Mouse (Mus musculus): ENCODE measurements around the gene Prdm12. TPM values are rescaled to one million over a fixed set of nuclear protein-coding genes. Genes with fewer than 3 reads are reported as not detected.
"Not testable (repeated sequence)": the region's sequence is repeated elsewhere in the genome, so short reads cannot be mapped to it uniquely, and the experiment has no call there.

The Prdm12 gene
- polyA plus RNA-seq, 1 experiment = not detected

DNA sequence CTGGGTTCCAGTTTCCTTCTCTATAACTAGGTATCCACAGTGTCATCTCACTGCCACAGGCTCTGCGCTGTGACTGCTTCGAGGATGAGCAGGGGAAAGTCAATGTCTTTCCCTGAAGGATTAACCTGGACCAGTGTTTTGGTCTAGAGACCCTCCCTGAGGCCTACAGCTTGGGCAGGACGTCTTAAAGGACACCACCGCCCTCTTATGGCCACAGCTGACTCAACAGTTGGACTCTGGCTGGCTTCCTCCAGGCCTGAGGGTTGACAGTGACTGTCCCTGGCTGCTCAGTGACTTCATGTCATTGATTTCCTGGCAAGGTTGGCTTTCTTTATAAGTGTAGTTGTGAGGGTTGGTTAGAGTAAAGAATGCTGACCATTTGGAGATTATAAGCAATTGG is 27.5 kb downstream of the Prdm12 start:
- WGBS = 32% methylated on average over 4 of the region's 4 CpGs
- DNase-seq = no peak
- Histone ChIP-seq H3K4me1 (ENCODE audit: control insufficient read depth, insufficient read depth, low read length) (no peaks in the 10 kb centered on the region; the same call in 1 of the 2 replicates), H3K4me3 (replicated peaks; ENCODE audit: extremely low read depth, low read depth, low read length) (no peak overlapping the region)
- no peak for TF ChIP-seq POLR2A (IDR thresholded peaks at IDR 0.05; ENCODE audit: borderline replicate concordance, extremely low read depth, low read depth, low read length)
- TF ChIP-seq CTCF (IDR thresholded peaks at IDR 0.05; ENCODE audit: insufficient read depth, low read length) = peak; percentile 32; the same call in 1 of the 2 replicates

DNA sequence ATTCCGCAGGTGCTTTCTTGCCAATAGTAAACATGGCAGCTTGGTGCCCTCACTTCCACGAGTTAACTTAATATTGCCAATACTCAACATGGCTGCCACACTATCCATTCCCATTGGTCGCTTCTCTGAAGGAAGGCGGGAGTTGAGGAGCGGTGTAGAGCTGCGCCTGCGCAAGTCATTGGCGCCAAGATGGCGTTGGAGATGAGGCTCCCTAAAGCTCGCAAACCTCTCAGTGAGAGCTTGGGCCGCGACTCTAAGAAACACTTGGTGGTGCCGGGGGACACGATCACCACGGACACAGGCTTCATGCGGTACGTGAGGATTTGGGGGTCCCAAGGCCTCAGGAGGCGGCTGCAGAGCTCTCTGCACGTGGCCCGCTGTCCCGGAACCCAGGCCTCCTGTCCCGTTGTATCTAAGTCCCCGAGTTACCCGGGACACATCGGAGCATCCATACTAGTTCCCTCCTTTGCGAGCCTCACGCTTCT is 30.8 kb downstream of the Prdm12 start, which contains the start of gene Exosc2:
Exosc2 (plus strand) TSS at position 165 of the 485 bp plus-strand sequence.
- WGBS = 1% methylated on average over 27 of the region's 27 CpGs
- no peaks in the 10 kb centered on the region; the same call in 1 of the 2 replicates for H3K4me1 ChIP-seq (ENCODE audit: control insufficient read depth, insufficient read depth, low read length)
- DNase-seq = peak; percentile 84
- H3K4me3 ChIP-seq (replicated peaks; ENCODE audit: extremely low read depth, low read depth, low read length) = peak within 1 kb of the TSS; percentile 94
- peak; percentile 97; the same call in 1 of the 2 replicates for TF ChIP-seq POLR2A (IDR thresholded peaks at IDR 0.05; ENCODE audit: borderline replicate concordance, extremely low read depth, low read depth, low read length)
- TF ChIP-seq CTCF (IDR thresholded peaks at IDR 0.05; ENCODE audit: insufficient read depth, low read length) = no peak

DNA sequence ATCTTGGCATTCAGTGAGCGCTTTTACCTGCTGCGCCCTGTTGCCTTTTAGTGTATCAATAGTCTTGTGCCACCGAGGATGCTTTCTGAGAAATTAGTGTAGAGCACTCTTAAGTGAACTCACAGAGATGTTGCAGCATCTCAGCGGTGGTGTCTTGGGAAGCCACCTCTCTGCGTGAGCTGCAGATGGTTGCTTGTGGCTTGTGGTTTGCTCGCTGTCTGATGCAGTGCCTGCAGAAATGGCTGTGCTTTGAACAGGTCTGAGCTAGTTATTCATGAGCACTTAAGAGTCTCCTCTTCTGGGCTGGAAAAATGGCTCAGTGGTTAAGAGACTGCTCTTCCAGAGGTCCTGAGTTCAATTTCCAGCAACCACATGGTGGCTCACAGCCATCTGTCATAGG is 38.8 kb downstream of the Prdm12 start:
- H3K4me3 ChIP-seq (replicated peaks; ENCODE audit: extremely low read depth, low read depth, low read length) = no peak overlapping the region
- 86% methylated on average over 6 of the region's 6 CpGs for WGBS
- no peaks in the 10 kb centered on the region for H3K4me1 ChIP-seq (ENCODE audit: control insufficient read depth, insufficient read depth, low read length)
- no peak for DNase-seq
- TF ChIP-seq CTCF (IDR thresholded peaks at IDR 0.05; ENCODE audit: insufficient read depth, low read length) (no peak), POLR2A (IDR thresholded peaks at IDR 0.05; ENCODE audit: borderline replicate concordance, extremely low read depth, low read depth, low read length) (no peak)

DNA sequence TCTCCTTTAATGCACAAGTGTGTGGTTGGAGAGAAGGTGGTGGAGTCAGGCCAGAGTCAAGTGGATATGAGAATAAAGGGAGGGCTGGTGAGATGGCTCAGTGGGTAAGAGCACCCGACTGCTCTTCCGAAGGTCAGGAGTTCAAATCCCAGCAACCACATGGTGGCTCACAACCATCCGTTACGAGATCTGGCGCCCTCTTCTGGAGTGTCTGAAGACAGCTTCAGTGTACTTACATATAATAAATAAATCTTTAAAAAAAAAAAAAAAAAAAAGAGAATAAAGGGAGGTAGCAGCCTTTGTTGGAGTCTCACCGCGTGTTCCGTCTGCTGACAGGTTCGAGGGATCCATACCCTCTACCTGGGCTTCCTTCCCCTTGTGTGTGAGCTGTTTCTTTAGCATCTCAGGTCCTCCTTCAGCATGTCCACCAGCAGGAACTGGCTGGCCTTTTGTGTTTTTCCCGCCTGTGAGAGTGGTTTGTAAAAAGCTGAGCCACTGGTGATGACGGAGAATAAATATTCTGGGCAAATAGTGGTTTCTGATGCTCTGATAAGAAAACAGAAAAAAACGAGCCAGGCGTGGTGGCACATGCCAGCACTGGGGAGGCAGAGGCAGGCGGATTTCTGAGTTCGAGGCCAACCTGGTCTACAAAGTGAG is 41.3 kb downstream of the Prdm12 start:
- DNase-seq; H3K4me3 ChIP-seq (replicated peaks; ENCODE audit: extremely low read depth, low read depth, low read length); H3K4me1 ChIP-seq (ENCODE audit: control insufficient read depth, insufficient read depth, low read length): not testable (repeated sequence)
- 84% methylated on average over 15 of the region's 15 CpGs for WGBS

DNA sequence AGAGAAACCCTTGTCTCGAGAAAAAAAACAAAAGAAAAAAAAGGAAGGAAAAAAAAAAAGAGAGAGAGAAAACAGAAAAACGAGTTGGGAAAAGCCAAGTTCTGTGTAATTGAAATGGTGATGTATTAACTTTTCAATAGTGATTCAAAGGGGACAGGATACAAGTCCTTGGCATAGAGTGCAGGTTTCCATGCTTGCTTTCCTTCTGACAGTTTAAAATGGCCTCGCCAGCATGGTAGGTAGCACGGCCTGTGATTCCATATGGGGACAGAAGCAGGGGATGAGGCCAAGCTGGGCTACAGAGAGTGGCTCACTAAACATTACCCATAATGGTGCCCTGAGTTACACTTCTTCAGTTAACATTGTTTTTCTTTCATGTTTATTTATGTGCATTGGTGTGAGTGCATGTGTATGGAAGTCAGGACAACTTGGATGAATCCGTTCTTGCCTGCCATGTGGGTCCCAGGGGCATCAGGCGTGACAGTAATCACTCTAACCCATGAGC is 41.9 kb downstream of the Prdm12 start:
- Histone ChIP-seq H3K4me1 (ENCODE audit: control insufficient read depth, insufficient read depth, low read length) (no peaks in the 10 kb centered on the region), H3K4me3 (replicated peaks; ENCODE audit: extremely low read depth, low read depth, low read length) (no peak overlapping the region)
- no peak for TF ChIP-seq CTCF (IDR thresholded peaks at IDR 0.05; ENCODE audit: insufficient read depth, low read length)
- TF ChIP-seq POLR2A (IDR thresholded peaks at IDR 0.05; ENCODE audit: borderline replicate concordance, extremely low read depth, low read depth, low read length) = no peak
- DNase-seq = no peak
- 86% methylated on average over 6 of the region's 6 CpGs for WGBS

DNA sequence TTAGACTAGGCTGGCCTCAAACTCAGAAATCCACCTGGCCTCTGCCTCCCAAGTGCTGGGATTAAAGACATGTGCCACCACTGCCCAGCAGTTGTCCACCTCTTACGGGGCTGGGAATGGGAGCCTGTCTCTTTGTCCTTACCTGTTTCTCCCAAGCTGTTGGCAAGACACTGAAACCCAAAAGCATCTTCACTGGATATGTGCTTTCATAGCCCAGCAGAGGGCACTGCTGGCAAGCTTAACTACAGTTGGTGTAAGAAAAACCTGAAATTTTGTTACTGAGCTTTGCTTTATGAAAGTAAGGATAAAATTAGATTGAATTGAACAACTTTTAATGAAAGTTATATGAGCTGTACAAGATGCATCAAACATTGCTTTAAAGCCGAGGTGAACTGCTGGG is 43.8 kb downstream of the Prdm12 start:
- WGBS = 33% methylated on average over 2 of the region's 2 CpGs
- DNase-seq = peak; percentile 54
- Histone ChIP-seq H3K4me3 (replicated peaks; ENCODE audit: extremely low read depth, low read depth, low read length) (no peak overlapping the region), H3K4me1 (ENCODE audit: control insufficient read depth, insufficient read depth, low read length) (no peaks in the 10 kb centered on the region)
- TF ChIP-seq CTCF (IDR thresholded peaks at IDR 0.05; ENCODE audit: insufficient read depth, low read length) = peak; percentile 46; the same call in 1 of the 2 replicates
- TF ChIP-seq POLR2A (IDR thresholded peaks at IDR 0.05; ENCODE audit: borderline replicate concordance, extremely low read depth, low read depth, low read length) = no peak

DNA sequence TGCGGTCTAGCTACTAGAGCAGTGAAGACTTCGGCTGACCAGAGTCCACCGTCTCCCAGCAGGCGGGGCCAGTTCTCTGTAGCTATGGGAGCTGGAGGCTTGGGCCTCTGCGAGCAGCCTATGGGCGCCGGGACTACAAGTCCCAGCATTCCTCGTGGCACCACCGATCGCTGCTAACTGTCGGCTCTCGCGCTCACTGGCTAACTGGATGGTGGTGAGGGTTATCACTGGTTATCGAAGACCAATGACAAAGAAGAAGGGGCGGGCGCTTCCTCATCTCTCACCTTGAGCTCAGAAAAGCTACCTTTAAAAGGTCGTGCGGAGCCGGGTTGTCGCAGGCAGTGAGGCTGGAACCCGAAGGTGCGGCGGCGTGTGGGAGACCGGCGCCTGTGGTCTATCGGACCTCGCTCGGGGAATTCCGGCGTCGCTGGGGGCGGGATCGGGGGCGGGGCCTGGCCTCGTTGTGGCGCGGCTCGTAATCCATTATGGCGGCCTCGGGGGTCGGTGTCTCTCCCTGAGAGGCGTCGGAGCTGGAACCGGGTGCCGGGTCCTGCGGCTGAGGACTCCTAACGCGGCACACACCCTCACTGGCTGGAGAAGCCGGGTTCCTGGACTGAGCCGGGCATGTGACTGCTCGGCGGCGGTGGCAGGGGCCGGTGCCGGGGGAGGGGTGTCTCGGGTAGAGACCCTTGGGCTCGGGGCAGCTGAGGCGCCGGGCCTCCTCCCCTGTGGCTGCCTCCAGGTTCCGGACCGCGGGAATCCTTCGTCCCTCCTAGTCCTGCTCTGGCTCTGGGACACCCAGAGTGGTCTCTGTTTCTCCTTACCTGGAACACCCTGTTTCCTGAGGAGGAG is 48.5 kb downstream of the Prdm12 start, which contains the start of gene Abl1:
Abl1 (plus strand) TSS at position 303 of the 852 bp plus-strand sequence.
- DNase-seq = peak; percentile 91
- Histone ChIP-seq H3K4me1 (ENCODE audit: control insufficient read depth, insufficient read depth, low read length) (peaks cover 15% of the 10 kb centered on the region), H3K4me3 (replicated peaks; ENCODE audit: extremely low read depth, low read depth, low read length) (peak within 1 kb of the TSS; percentile 68)
- TF ChIP-seq CTCF (IDR thresholded peaks at IDR 0.05; ENCODE audit: insufficient read depth, low read length) (peak; percentile 36; the same call in 1 of the 2 replicates), POLR2A (IDR thresholded peaks at IDR 0.05; ENCODE audit: borderline replicate concordance, extremely low read depth, low read depth, low read length) (peak; percentile 56; the same call in 1 of the 2 replicates)
- WGBS = under 1% methylated on average over 64 of the region's 64 CpGs

DNA sequence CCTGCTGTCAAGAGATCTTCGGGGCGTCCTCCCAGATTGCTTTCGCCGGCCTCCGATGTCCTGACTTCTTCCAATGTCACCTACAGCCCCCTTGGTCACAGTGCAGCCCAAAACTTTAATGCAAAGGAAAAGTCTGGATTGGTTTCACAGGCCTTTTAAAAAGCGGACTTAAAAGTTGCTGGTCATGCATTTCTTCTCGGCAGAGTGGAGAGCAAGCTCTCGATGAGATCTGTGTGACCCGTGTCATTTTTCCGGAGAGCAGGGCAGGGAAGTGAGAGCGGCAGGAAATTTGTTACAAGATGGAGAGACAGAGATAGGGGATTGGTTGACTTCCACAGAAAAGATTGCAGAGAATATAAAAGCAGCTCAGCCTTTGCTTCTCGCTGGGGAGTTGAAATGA is 49.2 kb downstream of the Prdm12 start:
- H3K4me3 ChIP-seq (replicated peaks; ENCODE audit: extremely low read depth, low read depth, low read length) = peak overlapping the region; percentile 68
- peak; percentile 43 for DNase-seq
- TF ChIP-seq CTCF (IDR thresholded peaks at IDR 0.05; ENCODE audit: insufficient read depth, low read length) (no peak), POLR2A (IDR thresholded peaks at IDR 0.05; ENCODE audit: borderline replicate concordance, extremely low read depth, low read depth, low read length) (no peak)
- peaks cover 15% of the 10 kb centered on the region for H3K4me1 ChIP-seq (ENCODE audit: control insufficient read depth, insufficient read depth, low read length)
- 1% methylated on average over 12 of the region's 12 CpGs for WGBS

DNA sequence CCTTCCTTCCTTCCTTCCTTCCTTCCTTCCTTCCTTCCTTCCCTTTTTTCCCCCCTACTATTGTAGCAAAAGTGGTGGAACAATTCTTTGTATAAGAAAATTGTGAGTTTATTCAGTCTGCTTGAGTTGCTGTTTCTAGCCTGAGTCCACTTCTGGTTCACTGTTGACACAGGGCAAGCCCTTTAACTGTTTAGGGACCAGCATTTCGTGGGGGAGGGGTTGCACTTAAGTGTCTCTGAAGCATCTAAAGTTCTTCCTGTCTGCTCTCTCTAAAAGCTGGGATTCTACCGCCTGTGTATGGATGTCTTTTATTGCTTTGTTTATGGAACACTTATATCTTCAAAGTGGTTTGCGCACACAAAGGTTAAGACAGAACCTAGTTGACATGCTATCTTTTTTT is 50.2 kb downstream of the Prdm12 start:
- H3K4me3 ChIP-seq (replicated peaks; ENCODE audit: extremely low read depth, low read depth, low read length) = peak overlapping the region; percentile 44
- DNase-seq = no peak
- H3K4me1 ChIP-seq (ENCODE audit: control insufficient read depth, insufficient read depth, low read length) = peaks cover 15% of the 10 kb centered on the region
- WGBS = 34% methylated on average over 3 of the region's 3 CpGs
- no peak for TF ChIP-seq POLR2A (IDR thresholded peaks at IDR 0.05; ENCODE audit: borderline replicate concordance, extremely low read depth, low read depth, low read length)
- no peak for TF ChIP-seq CTCF (IDR thresholded peaks at IDR 0.05; ENCODE audit: insufficient read depth, low read length)

Measured in lung, adult 2 months (tissue).